Mouse (Mus musculus) mouse trophoblast stem cell (cell line): Measurements from ENCODE around the gene Nlrc4.

Source experiments
- in situ Hi-C, 2 experiments: fragments of 300-500 bp; cut with MseI, MboI; formaldehyde crosslinking; loops; 2 replicates in 1 of 2; 3 replicates in 1 of 2; pipeline ENCODE4 v1.15.1; 2025

Gene Nlrc4

GRCm38 (mm10) chr17:74430074-74430473 lies 28.9 kb downstream of the Nlrc4 start:
- in situ Hi-C loops, result no loop called here

GRCm38 (mm10) chr17:74424401-74425005 lies 34.4 kb downstream of the Nlrc4 start:
- in situ Hi-C loops, result no loop called here

GRCm38 (mm10) chr17:74420656-74421055 lies 38.3 kb downstream of the Nlrc4 start:
- in situ Hi-C loops, result no loop called here

DNA sequence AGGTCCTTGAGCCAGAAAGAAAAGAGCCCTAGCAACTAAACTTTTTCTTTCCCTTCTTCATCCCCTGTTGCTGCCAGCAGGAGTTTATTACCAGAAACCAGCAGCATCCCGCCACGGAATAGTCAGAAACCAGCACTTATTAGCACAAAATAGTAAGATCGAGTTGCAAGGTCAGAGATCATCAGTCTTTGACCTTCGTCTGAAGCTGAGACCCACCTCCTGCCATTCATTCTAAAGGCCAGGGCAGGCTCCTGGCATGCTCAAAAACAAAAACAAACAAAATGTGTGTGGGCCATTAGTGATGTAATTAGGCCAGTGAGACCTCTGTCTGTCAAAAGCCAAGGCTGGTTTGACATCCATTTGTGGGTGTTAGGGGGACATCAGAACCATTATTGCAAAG lies 40.8 kb downstream of the Nlrc4 start:
- in situ Hi-C loops, result no loop called here

DNA sequence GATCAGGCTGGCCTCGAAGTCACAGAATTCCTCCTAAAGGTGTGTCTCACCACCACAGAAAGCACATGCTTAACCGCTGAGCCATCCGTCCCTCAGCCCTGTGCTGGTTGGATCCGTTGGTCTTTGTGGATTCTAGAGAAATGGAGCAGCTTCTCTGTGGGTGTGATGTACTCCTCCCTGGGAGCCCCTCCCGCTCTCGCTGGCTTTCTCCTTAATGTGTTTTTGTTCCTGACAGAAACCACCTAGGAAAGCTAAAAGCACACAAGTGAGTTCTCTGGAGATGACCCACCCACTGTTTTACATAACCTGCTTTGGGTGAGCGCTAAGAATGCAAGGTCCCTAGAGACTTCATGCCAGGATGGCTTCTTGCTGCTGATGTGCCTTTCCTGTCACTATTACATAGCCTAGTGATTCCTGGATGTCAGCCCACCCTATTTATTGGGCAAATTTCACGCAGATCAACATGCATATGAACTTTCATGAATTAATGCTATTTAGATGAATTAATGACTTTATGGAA lies 42.0 kb downstream of the Nlrc4 start:
- in situ Hi-C loops, result no loop called here

- in situ Hi-C loops, result no loop called here
Measured at GRCm38 (mm10) chr17:74414671-74415070, 44.3 kb downstream of the Nlrc4 start.

DNA sequence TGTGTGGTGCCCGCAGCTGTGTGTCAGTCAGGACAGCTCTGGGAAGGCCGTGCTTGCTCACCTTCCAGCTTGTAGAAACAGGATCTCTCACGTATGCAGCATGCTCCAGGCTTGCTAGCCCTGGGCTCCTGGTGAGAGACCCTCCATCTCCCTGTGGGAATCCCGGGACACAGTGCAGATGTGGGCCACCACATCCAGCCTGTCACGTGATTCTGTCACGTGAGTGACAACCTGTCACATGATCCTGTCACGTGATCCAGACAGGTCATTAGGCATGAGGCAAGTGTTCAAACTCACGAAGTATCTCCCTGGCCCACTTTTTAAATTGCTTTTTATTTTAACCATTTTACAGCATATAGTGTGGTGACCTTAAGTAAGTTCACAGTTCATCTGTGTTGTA lies 45.6 kb downstream of the Nlrc4 start:
- in situ Hi-C loops, result no loop called here

DNA sequence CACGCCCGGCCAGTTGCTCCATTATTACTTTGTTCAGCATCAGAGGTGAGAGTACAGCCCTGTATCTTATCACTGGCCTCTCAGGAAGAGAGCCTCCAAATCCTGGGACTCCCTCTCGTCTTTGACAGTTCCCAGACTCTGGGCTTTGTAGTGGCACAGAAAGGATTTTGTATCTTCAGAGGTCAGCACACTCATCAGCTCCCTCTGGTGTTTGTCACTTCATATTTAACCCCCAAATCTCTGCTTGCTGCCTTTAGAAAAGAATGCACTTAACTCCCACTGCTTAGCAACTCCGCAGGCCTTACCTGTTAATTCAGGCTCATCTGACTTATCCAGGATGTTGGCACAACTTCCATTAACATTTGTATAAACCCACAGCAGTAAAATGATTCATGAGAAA lies 49.2 kb downstream of the Nlrc4 start:
- in situ Hi-C loops, result no loop called here

GRCm38 (mm10) chr17:74406487-74406886 lies 52.5 kb downstream of the Nlrc4 start:
- in situ Hi-C loops, result no loop called here

DNA sequence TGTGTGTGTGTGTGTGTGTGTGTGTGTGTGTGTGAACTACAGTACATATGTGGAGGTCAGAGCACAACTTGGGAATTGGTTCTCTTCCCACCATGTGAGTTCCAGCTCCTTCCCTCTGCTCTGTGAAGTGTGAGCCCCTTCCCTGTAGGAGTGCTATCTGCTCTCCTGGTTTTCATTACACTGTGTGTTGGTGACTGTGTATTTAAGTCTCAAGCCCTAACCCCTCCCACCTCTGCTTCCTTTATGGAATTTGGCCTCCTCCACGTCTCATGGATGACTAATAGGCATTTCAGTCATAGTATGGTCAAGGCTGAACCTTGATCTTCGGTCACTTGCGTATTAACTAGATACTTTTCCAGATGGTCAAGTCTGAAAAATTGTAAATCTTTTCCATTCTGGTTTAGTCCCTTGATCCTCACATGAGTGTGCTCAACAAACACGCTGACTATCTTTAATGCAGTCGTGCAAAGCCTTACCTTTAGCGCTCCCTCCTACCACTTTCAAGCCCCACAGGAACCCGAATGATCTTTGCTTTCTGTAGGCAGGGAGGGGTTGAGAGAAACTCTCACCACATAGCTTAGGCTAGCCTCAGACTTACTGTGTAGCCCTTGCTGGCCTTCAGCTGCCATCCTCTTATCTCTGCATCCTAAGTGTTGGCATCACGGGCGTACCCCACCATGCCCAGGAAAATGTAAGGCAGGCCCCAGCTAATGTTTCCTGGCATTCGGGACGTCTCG lies 56.3 kb downstream of the Nlrc4 start:
- in situ Hi-C loops, result no loop called here

GRCm38 (mm10) chr17:74397173-74397572 lies 61.8 kb downstream of the Nlrc4 start:
- in situ Hi-C loops, result no loop called here

- in situ Hi-C loops, result no loop called here
Measured at GRCm38 (mm10) chr17:74396766-74397165, 62.2 kb downstream of the Nlrc4 start.

DNA sequence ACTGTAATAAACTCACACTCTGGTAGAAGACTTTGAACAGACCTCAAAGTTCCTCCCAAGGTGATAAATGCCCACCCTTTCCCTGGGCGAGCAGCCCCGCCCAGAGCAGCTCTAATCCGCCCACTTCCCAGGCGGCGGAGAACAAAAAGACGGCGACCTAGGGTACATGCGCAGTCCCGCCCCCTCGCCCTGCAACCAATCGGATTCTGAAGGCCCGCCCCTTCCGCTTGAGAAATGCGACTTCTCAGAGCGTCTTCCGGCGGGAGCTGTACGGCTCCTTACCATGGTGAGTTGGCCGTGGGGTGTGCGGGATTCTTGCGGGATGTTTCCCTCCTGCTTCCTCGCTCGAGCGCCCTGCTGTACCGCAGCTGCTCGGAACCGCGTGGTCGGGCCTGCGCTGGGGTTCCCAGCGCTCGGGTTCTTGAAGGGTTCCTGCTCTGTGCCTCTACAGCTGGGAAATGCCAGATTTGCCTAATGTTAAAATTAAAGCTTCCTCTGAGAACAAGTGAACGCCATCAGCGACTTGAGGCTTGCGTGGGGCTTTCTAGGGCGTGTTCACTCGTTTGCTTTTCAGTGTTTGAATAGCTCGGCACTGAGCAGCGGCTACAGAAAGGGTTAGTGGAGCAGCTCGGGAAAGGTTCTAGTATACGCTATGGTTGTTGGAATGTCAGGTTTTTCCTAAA lies 63.4 kb downstream of the Nlrc4 start, which contains the start of gene Slc30a6:
TSS of gene Slc30a6 (plus strand) at position 226 of the 683 bp plus-strand sequence.
- in situ Hi-C loops, result no loop called here

DNA sequence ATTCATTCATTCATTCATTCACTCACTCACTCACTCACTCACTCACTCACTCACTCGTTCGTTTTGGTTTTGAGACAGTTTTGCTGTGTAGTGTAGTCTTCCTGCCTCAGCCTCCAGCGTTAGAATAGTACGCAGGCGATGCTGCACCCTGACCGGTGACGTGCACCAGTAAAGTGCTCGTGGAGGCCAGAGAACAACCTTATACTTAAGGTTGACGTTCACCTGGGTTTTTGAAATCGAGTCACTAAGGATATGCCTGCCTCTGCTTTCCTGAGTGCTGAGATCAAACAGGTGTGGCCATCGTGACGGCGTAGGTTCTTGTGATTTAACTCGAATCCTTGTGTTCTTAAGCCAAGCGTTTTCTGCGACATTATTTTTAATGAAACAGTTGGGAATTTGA lies 64.1 kb downstream of the Nlrc4 start:
- in situ Hi-C loops, result no loop called here

GRCm38 (mm10) chr17:74394381-74394780 lies 64.6 kb downstream of the Nlrc4 start:
- in situ Hi-C loops, result no loop called here

GRCm38 (mm10) chr17:74389847-74390246 lies 69.1 kb downstream of the Nlrc4 start:
- in situ Hi-C loops, result no loop called here

DNA sequence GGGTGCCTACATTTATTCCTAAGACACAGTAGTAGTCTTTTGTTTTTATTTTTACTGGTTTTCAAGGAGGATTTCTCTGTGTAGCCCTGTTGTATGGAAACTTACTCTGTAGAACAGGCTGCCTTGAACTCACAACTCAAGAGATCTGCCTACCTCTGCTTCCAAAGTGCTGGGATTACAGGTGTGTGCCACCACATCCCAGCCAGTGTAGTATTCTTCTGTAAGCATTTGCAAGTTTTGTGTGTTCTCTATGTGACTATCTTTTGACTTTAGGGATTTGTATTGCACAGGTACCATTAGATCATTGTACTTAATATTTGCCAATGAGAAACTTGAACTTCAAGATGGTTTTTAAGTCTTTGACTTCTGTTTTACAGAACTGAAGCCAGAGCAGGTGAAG lies 72.3 kb downstream of the Nlrc4 start:
- in situ Hi-C loops, result no loop called here

GRCm38 (mm10) chr17:74376916-74377315 lies 82.0 kb downstream of the Nlrc4 start:
- in situ Hi-C loops, result no loop called here
